Mouse (Mus musculus) left cerebral cortex, postnatal 25 days (tissue): Measurements from ENCODE around the gene Igf2bp2. TPM values are rescaled to one million over a fixed set of nuclear protein-coding genes. Genes with fewer than 3 reads are reported as not detected.

Source experiments
- DNase-seq, 2 experiments: peaks; one replicate each; pipeline ENCODE4 v3.0.0; 2022; ENCODE audit warnings: low spot score in 2 of 2, mixed read lengths in 1 of 2
- intact Hi-C: fragments of 180-260 bp; cut with DNase I; formaldehyde crosslinking; loops from one replicate; pipeline ENCODE4 v1.15.1; 2025
- total RNA-seq, 2 experiments: library from RNA; stranded (reverse); gene quantifications; 2 replicates each; pipeline ENCODE4 v1.2.3; 2021

Gene Igf2bp2
- total RNA-seq, 2 experiments from 2014 or later, result 1.9 to 2.0 TPM

DNA sequence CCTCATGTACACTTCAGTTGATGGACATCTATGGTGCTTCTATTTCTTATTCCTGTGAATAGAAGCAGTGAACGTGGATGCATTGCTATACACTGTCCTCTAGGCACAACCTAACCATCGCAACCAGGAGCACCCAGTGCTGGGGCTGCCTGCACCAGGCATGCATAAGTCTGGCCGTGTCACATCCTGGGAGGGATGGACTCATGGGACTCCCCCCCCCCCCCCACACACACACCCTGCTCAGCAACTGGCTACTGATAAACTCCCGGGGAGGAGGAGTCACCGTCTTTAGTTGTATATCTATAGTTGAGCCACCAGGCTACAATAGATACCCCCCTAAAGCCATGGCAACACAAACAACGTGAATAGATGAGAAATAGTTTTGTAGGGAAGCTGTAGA is 105.6 kb downstream of the Igf2bp2 start:
- intact Hi-C loops, result no loop called here
- DNase-seq, result no peak

GRCm38 (mm10) chr16:22053411-22053810 is 109.7 kb downstream of the Igf2bp2 start:
- intact Hi-C loops, result no loop called here
- no peak for DNase-seq

GRCm38 (mm10) chr16:22046739-22047366 is 116.2 kb downstream of the Igf2bp2 start:
- DNase-seq, result no peak
- intact Hi-C loops, result no loop called here

- no peak for DNase-seq
- intact Hi-C loops, result no loop called here
These were observed 117.2 kb downstream of the Igf2bp2 start for GRCm38 (mm10) chr16:22045930-22046329.

- DNase-seq, result no peak
These were observed 119.3 kb downstream of the Igf2bp2 start for GRCm38 (mm10) chr16:22043830-22044229.

GRCm38 (mm10) chr16:22039978-22040377 is 123.1 kb downstream of the Igf2bp2 start:
- intact Hi-C loops, result no loop called here
- no peak for DNase-seq

More at GRCm38 (mm10) chr16:22043830-22044229, 119.3 kb downstream of the Igf2bp2 start:
- intact Hi-C loops, result no loop called here

- intact Hi-C loops, result no loop called here
- DNase-seq, result no peak
These were observed 124.5 kb downstream of the Igf2bp2 start for GRCm38 (mm10) chr16:22038554-22038953.

- intact Hi-C loops, result no loop called here
- no peak for DNase-seq
These were observed 135.6 kb downstream of the Igf2bp2 start for GRCm38 (mm10) chr16:22027474-22027873.

- peak in 1 of 2 experiments; percentile 6 for DNase-seq
These were observed 141.0 kb downstream of the Igf2bp2 start for GRCm38 (mm10) chr16:22022122-22022521.

GRCm38 (mm10) chr16:22015569-22015968 is 147.5 kb downstream of the Igf2bp2 start:
- intact Hi-C loops, result no loop called here
- no peak for DNase-seq

More at GRCm38 (mm10) chr16:22022122-22022521, 141.0 kb downstream of the Igf2bp2 start:
- intact Hi-C loops, result loop anchor here (5.0 kb wide), 1 partner anchor 185 kb away; no protein-coding TSS in a partner anchor

GRCm38 (mm10) chr16:22009596-22009995 is 153.5 kb downstream of the Igf2bp2 start:
- intact Hi-C loops, result loop anchor here (5.0 kb wide), 1 partner anchor 172 kb away; no protein-coding TSS in a partner anchor

DNA sequence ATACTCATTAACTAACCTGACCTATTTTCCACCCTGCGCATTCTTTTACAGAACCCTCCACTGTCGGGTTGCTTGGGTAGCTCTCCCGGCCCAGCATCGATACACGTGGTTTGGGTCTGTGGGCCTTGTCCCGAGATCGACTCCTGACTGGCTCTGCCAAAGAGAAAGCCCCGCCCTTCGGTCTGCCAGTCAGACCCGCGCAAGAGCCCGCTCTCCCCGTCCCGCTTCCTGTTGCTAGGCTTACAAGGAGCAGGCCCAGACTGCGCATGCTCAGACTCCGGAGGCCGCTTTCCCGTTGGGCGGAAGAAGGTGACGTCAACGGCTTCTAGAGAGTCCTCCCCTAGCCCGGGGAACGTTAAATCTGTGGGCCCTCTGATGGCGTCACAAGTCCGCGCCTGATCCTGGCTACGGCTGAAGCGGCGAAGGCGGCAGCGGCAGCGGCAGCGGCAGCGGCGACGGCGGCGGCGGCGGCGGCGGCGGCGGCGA is 154.0 kb downstream of the Igf2bp2 start, which contains the start of gene Senp2:
Gene Senp2, plus strand, starts transcription at position 386 of the 486 bp plus-strand sequence.
- peak; percentile 100 for DNase-seq
- intact Hi-C loops, result loop anchor here (5.0 kb wide), 1 partner anchor 172 kb away; no protein-coding TSS in a partner anchor

More at GRCm38 (mm10) chr16:22009596-22009995, 153.5 kb downstream of the Igf2bp2 start:
- DNase-seq, result no peak

Other genes starting within 250 kb of the Igf2bp2 start
- 10 to 100 TPM; 15.7 to 17.7 TPM for gene Tmem41a, start 215.7 kb downstream of the Igf2bp2 start, total RNA-seq
- under 1 TPM; 0.30 to 0.41 TPM for gene Liph, start 167.6 kb downstream of the Igf2bp2 start, total RNA-seq
- gene Senp2, start 153.8 kb downstream of the Igf2bp2 start, total RNA-seq, result 100 to 1,000 TPM in 1 of 2 experiments, 10 to 100 TPM in 1; 99.1 to 101 TPM
- 10 to 100 TPM; 67.3 to 78.7 TPM for gene Tra2b, start 102.7 kb upstream of the Igf2bp2 start, total RNA-seq